Mouse (Mus musculus): ENCODE measurements at regions not wholly inside any gene's neighbourhood (a gene's known extent, or its start where the extent isn't known, plus 50 kb on each side); places are given as distances from the start of the nearest gene placed in this dataset.
A peak's percentile ranks its signal among the peaks of the same experiment; 100 is the strongest.
"Not testable (repeated sequence)": the region's sequence is repeated elsewhere in the genome, so short reads cannot be mapped to it uniquely, and the experiment has no call there.

DNA sequence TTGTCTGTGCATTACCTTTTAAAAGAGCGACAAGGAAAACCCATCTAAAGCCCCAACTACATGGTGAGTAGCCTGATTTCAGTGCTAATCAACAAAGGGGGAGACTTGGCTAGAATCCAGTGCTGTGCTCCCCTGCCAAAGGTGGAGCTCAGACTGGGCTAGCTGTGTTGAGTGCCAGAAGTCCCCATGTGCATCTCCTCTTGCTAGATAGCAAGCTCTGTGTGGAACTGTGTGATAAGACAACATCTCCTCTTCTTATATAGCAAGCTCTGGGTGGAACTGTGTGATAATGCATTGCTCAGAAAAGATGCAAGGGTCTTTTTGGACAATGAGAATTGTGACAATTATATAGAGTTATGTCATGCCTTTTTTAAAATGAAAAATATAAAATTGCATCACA is 741.4 kb downstream of the Adam6a start:
- no peak for DNase-seq (ENCODE audit: low spot score)

DNA sequence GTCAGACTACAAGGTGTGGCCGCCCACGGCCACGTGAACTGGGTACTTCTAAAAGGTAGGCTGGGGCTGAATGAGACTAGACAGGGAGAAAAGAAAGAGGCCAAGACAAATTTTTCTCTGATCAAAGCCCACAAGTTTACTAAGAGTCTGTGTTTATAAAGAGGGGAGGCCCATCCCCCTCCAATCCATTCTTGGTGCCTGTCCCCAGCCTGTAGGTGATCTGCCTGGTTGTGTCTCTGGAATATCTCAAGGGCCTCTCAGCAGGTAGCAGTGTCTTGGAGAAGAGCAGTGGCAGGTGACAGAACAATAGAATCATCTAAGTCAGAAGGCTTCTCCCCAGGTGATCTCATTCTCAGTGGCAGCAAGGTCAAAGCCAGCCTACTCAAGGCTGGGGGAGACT is 743.3 kb downstream of the Adam6a start:
- no peak for DNase-seq (ENCODE audit: low spot score)

GRCm38 (mm10) chr12:114291083-114291482 is 747.4 kb downstream of the Adam6a start:
- no peak for DNase-seq (ENCODE audit: low spot score)

- no peak for DNase-seq (ENCODE audit: low spot score)
Measured at GRCm38 (mm10) chr12:114299771-114300170, 756.1 kb downstream of the Adam6a start.

GRCm38 (mm10) chr12:114301728-114302127 is 758.0 kb downstream of the Adam6a start:
- no peak for DNase-seq (ENCODE audit: low spot score)

DNA sequence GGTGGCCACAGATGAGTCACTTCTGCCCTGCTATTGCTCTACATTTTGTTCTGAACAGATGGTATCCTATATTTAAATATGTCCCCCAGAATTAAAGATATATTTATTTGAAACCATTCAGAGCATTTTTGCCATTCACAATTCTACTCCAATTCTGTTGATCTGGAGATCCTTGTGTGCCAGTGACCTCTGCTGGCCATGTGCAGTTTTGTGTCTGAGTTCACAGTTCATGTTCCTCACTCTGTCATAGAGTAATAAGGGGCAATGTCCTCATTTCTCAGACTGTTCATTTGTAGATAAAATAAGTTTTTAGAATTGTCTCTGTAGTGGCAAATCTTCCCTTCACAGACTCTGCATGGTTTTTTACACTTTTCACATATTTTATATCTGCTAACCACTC is 788.8 kb downstream of the Adam6a start:
- DNase-seq (ENCODE audit: low spot score), result no peak

- DNase-seq (ENCODE audit: low spot score), result no peak
Measured at GRCm38 (mm10) chr12:114366276-114366675, 822.6 kb downstream of the Adam6a start.

DNA sequence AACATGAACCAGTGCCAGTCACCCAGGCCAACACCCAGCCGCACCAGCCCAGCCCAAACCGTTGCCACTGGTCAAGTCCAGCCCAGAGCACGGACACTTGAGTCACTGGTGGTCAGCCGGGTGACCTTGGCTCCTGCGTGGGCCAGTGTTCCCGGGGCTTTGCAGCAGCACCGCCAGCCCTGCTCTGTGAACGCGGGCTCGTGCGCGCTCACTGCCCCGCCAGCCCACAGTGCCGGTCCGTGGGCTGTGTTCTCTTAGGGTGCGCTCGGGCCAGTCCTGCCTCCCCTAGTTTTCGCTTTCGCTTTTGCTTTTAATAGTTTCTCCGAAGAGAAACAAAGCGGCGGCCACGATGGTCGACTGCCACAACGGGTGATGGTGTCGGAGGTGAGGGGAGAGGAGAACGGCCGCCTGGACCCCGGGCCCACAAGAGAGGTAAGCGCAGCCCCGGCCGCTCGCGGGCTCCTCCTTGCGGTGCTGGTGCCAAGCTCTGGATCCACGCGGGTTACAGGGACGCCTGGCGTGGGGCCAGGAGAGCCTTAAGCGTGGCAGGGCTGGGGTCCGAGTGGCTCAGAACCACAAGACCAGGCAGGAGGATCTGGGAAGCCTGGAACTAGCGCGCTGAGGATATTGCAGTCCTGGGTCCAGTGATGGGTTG is 835.1 kb downstream of the Adam6a start:
- DNase-seq (ENCODE audit: low spot score), result peak; percentile 6

- no peak for DNase-seq (ENCODE audit: low spot score)
Measured at GRCm38 (mm10) chr12:114391447-114391846, 847.7 kb downstream of the Adam6a start.

DNA sequence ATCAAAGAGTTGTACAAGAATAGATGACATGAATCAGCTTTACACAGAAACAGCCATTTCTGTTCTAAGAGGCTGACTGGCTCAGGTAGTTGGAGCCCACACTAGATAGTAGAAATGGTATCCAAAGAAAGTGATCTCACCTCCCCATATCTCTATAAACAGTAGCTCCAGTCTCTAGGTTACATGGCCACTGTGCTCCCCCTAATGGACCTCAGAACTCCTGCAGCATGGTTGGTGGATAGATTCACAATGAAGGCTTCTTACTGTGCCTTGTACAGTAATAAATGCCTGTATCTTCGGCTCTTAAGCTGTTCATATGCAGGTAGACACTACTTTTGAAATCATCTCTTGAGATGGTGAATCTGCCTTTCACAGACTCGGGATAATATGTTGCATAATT is 862.5 kb downstream of the Adam6a start:
- DNase-seq (ENCODE audit: low spot score), result no peak

- no peak for DNase-seq (ENCODE audit: low spot score)
Measured at GRCm38 (mm10) chr12:114434529-114434928, 890.8 kb downstream of the Adam6a start.

- no peak for DNase-seq (ENCODE audit: low spot score)
Measured at GRCm38 (mm10) chr12:114462037-114462436, 918.3 kb downstream of the Adam6a start.

DNA sequence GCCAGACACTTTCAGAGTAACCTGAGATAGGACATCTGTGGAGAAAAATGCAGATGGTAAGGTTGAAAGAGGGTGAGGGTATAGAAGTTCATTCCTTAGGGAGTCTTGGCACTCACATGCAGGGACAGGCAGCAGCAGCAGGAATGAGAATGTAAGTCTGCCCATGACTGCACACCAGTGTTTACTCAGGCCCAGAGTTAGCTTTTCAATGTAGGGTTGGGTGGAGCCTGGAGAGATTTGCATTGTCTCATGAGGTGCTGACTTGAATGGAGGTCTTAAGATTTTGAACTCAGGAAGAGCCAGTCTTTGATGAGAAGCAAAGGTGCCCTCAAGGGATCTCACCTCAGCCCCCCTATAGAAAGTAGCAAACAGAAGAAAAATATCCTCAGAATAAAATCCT is 918.9 kb downstream of the Adam6a start:
- DNase-seq (ENCODE audit: low spot score), result no peak

- no peak for DNase-seq (ENCODE audit: low spot score)
Measured at GRCm38 (mm10) chr12:114468857-114469256, 925.1 kb downstream of the Adam6a start.

- not testable (repeated sequence) for DNase-seq (ENCODE audit: low spot score)
Measured at GRCm38 (mm10) chr12:114472678-114473077, 929.0 kb downstream of the Adam6a start.

- no peak for DNase-seq (ENCODE audit: low spot score)
Measured at GRCm38 (mm10) chr12:114478741-114479140, 935.0 kb downstream of the Adam6a start.

DNA sequence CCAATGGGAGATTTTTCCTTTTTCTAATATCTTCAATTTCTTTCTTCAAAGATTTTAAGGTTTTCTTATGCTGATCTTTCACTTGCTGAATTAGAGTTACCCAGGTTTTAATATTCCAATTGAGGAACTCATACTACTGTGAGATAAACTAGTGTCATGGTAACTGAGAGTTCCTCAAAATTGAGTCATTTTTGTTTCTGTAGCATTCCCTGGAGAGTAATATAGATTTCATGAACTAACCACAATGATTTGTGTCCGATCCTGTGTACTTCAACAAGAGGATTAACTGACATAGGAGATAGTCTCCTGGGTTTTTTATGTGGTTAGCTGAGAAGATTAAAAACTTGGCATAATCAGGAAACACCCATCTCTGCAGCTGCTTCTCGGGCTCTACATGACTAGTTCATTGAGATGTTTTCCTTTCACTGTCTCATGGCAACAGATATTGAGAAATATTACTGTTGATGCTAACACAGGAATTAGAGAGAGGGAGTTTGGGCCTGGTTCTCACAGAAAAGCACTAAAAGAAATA is 949.9 kb downstream of the Adam6a start:
- not testable (repeated sequence) for DNase-seq (ENCODE audit: low spot score)

DNA sequence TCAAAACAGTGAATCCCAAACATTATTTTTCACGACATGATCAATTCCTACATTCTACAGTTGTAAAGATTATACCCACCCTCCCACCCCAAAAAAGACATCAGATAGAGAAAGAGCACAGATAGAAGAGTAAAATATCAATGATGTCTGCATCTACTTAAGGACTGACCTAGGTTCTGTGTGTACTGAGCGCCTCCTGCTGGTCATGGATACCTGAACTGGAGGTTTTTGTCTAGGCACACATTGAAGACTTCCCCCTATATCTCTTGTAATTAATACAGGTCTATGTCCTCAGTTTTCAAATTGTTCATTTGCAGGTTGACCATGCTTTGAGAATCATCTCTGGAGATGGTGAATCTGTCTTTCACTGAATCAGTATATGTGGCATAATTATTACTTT is 952.0 kb downstream of the Adam6a start:
- no peak for DNase-seq (ENCODE audit: low spot score)

- no peak for DNase-seq (ENCODE audit: low spot score)
Measured at GRCm38 (mm10) chr12:114513143-114513542, 969.4 kb downstream of the Adam6a start.

- DNase-seq (ENCODE audit: low spot score), result not testable (repeated sequence)
Measured at GRCm38 (mm10) chr12:114542094-114542493, 998.4 kb downstream of the Adam6a start.

- not testable (repeated sequence) for DNase-seq (ENCODE audit: low spot score)
Measured at GRCm38 (mm10) chr12:114544931-114545330, 1001.2 kb downstream of the Adam6a start.

DNA sequence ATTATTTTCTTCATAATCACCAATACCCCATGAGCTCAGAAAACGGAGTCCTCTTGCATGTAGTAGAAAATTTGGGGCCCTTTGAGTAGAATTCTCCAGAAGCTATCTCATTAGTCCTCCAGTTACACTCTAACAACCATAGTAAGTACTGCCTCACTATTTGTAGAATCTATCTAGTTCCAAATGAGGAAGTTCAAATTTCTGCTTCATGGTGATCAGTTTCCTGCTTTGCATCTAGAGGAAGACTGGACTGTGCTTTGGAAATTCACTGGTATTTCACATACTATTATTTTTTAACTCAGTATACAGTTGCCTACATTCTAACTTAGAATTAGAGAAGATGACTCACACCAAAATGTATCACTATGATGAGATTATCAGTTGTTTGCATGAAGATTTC is 1018.7 kb downstream of the Adam6a start:
- no peak for DNase-seq (ENCODE audit: low spot score)

DNA sequence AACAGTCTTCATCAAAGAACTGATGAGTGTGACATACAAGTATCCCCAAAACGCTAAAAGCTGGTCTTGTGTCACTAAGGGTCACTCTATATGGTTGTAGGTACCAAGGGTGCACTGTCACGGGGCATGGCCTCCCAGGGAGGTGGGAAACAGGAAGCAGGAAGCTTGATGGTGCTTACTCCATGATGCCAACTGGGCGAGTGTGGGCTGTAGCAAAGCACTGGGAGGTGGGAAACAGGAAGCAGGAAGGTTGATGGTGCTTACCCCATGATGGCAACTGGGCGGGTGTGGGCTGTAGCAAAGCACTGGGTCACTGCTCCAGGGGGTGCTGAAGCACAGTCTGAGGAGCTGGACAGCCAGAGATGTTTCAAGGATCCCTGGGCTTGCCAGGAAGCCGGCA is 1019.3 kb downstream of the Adam6a start:
- no peak for DNase-seq (ENCODE audit: low spot score)

GRCm38 (mm10) chr12:114563683-114564082 is 1020.0 kb downstream of the Adam6a start:
- no peak for DNase-seq (ENCODE audit: low spot score)
